Mouse (Mus musculus): Measurements from ENCODE around the gene Hnf4a.

The Hnf4a gene

DNA sequence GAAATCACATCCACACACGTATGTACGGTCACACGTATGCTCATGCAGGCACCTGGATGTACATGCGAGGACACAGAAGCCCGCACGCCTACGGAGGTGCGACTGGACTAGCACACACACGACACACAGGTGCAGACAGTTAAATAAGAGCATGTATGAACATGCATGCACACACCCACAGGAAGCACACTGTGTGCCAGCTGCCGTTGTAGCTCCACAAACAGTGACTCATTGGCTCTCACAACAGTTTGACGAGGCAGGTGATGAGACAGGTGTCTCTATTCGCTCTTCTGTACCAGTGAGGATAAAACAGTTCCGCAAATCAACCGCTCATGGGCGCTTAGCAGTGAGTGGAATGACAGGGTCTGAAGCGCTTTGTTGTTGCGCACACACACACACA is 16.0 kb upstream of the Hnf4a start:
- DNase-seq (ENCODE audit: low spot score in 2 of 2): no peak

DNA sequence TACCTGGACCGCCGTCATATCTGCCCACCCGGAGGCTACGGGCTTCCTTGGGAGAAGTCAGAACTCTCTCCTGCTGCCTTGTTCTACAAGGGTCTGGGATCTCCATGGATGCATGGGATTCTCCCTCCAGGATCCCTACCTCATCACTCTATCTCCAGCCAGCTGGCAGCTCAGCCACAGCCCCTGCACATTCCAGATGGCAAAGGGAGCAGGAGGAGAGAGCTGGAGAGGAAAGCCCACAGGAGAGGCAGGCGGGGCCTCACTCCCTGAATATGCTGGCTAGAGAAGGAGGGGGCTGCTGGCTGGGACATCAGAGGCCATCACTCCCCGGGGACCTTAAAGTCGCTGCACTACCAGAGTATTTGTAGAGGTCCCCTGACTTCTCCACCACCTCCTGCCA is 15.3 kb upstream of the Hnf4a start:
- DNase-seq (ENCODE audit: low spot score in 2 of 2): no peak

GRCm38 (mm10) chr2:163492018-163492417 is 14.6 kb upstream of the Hnf4a start, which contains the start of gene R3hdml:
Gene R3hdml (plus strand): TSS chr2:163492318.
- DNase-seq (ENCODE audit: low spot score in 2 of 2): no peak

DNA sequence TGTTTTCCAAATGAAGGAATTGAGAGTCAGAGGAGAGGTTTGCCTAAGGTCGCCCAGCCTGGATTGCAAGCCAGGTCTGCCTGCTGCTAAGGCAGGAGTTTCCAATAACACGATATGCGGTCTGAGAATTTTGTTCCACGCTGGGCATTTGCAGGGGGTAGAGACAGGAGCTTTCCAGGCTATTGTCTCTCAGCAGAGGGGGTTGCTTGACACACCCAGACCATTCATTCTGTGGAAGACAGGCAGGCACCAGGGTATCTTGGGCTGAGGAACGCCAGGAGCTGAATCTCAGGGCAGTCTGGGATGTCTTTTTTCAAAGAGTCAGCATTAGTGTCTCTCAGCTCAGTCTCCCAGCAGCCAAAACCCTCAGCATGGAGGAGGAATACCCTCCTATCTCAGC is 13.6 kb upstream of the Hnf4a start:
- no peak for DNase-seq (ENCODE audit: low spot score in 2 of 2)

GRCm38 (mm10) chr2:163493976-163494375 is 12.6 kb upstream of the Hnf4a start:
- no peak for DNase-seq (ENCODE audit: low spot score in 2 of 2)

DNA sequence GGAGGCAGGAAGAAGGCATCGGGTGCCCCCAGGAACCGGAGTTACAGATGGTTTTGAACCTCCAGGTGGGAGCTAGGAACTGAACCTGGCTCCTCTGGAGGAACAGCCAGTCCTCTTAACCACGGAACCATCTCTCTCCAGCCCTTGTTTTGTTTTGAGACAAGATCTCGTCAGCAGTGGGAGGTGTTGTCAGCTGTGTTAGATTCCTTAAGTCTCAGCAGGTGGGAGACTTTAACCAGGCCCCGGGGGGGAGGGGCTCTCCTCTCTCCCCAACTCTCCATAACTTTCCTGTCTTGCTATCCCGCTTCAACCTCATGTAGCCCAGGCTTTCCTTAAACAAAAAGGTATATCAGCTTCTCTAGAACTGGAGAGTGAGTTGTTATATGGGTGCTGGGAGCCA is 12.2 kb upstream of the Hnf4a start:
- DNase-seq (ENCODE audit: low spot score in 2 of 2): no peak

GRCm38 (mm10) chr2:163502219-163502618 is 4.4 kb upstream of the Hnf4a start:
- DNase-seq (ENCODE audit: low spot score in 2 of 2): no peak

GRCm38 (mm10) chr2:163503191-163503590 is 3.4 kb upstream of the Hnf4a start:
- no peak for DNase-seq (ENCODE audit: low spot score in 2 of 2)

GRCm38 (mm10) chr2:163525761-163526243 is 19.2 kb downstream of the Hnf4a start:
- DNase-seq (ENCODE audit: low spot score in 2 of 2): no peak

- DNase-seq (ENCODE audit: low spot score in 2 of 2): no peak
These were observed 20.9 kb downstream of the Hnf4a start for GRCm38 (mm10) chr2:163527497-163527896.

GRCm38 (mm10) chr2:163530418-163530817 is 23.8 kb downstream of the Hnf4a start:
- no peak for DNase-seq (ENCODE audit: low spot score in 2 of 2)

DNA sequence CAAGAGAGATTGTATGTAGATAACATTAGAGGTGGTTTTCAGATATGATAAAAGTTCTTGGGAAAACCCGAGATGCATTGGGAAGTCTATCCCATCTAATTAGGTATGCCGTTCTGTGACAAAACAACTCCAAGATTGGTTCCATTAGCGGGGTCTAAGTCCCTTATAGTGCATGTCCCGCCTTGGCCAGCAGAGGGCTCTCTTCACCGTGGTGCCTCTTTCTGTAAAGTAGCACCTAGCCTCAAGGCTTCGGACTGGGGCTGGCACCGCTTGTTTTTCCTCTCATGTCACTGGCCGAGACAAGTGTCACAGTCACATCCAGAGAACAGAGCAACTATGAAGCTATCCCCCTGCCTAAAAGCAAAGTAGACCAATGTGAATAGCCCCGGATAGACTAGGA is 25.3 kb downstream of the Hnf4a start:
- peak; percentile 55 to 65 for DNase-seq (ENCODE audit: low spot score in 2 of 2)

- no peak for DNase-seq (ENCODE audit: low spot score in 2 of 2)
These were observed 26.6 kb downstream of the Hnf4a start for GRCm38 (mm10) chr2:163533226-163533625.

DNA sequence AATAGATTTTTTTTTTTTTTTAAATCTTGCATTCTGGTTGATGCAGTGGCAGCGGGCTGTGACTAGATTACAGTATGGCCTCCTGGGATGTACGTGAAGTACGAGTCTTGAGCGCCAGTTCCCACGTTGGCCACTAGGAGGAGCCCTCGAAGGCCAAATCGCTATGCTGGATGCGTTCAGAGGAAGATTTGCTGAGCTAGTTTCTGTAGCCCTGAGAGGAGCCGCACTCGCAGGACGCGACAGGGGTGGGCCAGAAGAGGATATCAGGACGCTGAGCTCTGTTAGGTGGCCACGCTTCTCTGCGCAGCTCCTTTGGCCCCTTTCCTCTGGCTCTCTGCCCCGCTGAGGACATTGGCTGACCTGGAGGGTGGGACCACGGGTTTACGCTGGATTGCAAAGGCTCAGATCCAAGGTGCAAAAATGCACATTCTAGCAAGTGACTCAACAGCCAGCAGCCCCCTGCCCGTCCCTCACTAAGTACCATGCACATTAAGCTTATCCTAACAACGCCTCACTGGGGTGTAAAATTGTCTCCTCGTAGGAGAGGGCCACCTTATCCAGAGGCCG is 28.4 kb downstream of the Hnf4a start:
- peak; percentile 69 to 77 for DNase-seq (ENCODE audit: low spot score in 2 of 2)

DNA sequence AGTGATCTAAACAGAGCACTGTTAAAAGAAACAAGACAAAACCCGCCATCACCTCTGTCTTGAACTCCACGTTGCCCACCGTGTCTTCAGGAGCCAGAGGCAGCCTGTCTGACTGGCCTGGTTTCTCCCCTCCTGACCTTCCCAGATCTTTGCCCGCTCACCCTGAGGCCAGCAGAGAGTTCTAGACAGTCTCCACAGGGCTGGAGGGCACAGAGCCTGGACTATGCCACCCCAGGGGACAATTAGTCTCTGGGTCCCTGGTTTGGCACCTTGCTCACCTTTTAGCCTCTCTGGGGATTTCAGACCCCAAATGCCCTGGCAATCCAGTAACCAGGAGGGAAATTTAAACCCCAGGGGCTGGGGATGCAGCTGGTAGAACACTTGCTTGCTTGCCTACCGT is 30.8 kb downstream of the Hnf4a start:
- no peak for DNase-seq (ENCODE audit: low spot score in 2 of 2)

- no peak for DNase-seq (ENCODE audit: low spot score in 2 of 2)
These were observed 31.8 kb downstream of the Hnf4a start for GRCm38 (mm10) chr2:163538410-163538809.

DNA sequence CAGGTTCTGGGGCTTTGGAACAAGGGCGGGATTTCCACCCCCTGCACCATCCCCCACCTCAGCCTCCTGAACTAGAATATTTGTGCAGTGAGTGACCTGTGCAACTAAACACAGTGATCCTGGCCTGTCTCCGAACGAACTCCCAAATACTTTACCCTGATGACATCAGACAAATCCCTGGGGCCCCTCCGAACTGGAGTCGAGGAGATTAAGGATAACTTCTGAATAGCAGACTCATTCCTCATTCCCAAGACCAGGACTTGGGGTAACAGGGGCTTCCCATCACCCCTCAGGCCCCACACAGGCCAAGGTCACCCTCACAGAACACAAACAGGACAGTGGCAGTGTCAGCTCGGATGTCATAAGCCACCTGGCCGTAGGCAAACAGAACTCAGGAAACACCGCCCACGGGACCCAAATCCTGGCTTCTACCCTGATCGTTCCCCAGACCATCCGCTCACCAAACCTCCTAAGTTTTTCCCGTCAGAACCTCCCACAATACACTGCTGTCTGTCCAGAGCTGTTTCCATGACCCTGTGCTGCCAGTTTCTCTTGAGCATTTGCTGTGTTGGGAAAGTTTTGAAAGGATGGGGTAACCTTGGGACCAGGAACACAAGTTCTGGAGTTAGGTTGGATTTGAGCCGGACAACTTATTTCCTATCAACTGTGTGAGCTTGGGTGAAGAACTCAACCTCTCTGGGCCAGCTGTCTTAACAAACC is 32.9 kb downstream of the Hnf4a start:
- no peak for DNase-seq (ENCODE audit: low spot score in 2 of 2)

- DNase-seq (ENCODE audit: low spot score in 2 of 2): no peak
These were observed 33.9 kb downstream of the Hnf4a start for GRCm38 (mm10) chr2:163540231-163541117.

- DNase-seq (ENCODE audit: low spot score in 2 of 2): no peak
These were observed 35.1 kb downstream of the Hnf4a start for GRCm38 (mm10) chr2:163541568-163542182.

- no peak for DNase-seq (ENCODE audit: low spot score in 2 of 2)
These were observed 36.1 kb downstream of the Hnf4a start for GRCm38 (mm10) chr2:163542674-163543073.

DNA sequence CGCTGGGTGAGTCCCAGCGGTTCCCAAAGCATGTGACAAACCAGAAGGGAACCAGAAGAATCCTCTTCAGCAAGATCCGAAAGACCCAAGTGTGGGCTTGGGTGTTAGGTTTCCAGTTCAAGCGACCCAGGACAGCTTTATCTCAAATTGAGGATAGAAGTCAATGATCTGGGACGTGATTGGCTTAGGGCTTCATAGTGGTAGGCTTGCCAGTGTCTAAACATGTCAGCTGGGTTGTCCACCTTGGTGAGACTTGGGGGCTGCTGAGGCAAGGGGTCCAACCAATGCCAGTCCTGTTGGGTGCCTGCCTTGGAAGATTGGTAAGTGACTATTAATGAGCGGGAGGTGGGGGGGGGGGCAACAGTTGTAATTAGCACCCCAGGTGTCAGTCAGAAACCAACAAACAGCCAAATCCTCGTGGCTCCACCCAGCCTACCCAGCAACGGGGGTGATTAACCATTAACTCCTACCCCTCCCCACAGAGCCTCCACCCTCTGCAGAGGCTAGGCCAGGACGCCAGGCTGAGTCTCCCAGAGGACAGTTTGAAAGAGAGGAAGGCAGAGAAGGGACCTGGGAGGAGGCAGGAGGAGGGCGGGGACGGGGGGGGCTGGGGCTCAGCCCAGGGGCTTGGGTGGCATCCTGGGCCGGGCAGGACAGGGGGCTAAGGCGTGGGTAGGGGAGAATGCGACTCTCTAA is 40.2 kb downstream of the Hnf4a start:
- DNase-seq (ENCODE audit: low spot score in 2 of 2): no peak

Data from spleen, postnatal 36 days (tissue).